Mouse (Mus musculus) C2C12 (cell line): ENCODE results near the gene Clstn2.

ENCODE experiments used
- CEBPB ChIP-seq: IDR thresholded peaks from one replicate; pipeline ENCODE4 v1.6.1; 2011; ENCODE audit warnings: low read depth, mild to moderate bottlenecking, control low read depth, moderate library complexity
- CTCF ChIP-seq: IDR thresholded peaks from one replicate; pipeline ENCODE4 v1.5.1; 2011; ENCODE audit not compliant: control insufficient read depth, insufficient read depth, insufficient read length
- FOSL1 ChIP-seq: IDR thresholded peaks from one replicate; pipeline ENCODE4 v1.8.0; 2011; ENCODE audit warnings: mild to moderate bottlenecking, low read length; ENCODE audit not compliant: poor library complexity, insufficient read depth, severe bottlenecking
- MAX ChIP-seq: IDR thresholded peaks from one replicate; pipeline ENCODE4 v1.6.1; 2011; ENCODE audit warnings: mild to moderate bottlenecking, control low read depth
- MYOD1 ChIP-seq: IDR thresholded peaks from one replicate; pipeline ENCODE4 v1.6.1; 2011; ENCODE audit warnings: low read depth; ENCODE audit not compliant: control insufficient read depth, insufficient read length
- MYOG ChIP-seq: IDR thresholded peaks from one replicate; pipeline ENCODE4 v1.6.1; 2011; ENCODE audit not compliant: control insufficient read depth, insufficient read length; ENCODE audit errors: extremely low read depth

DNA sequence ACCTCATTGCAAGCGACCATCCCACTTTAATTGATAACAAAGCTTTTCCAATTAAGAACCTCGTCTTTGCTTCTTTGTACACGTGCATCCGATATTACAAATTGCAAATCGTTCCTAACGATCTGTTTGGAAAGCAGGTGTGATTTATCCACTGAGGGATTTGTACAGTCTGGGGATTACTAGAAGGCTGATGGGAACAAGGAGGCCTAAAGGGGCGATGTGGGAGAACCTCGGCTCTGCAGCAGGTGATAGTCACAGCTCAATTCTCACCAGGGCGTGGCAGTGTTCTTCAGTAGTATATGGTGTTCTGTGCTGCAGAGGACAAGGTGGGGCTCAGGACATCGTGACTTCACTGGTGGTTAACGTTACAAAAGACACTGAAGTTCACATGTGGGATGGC lies 9.9 kb downstream of the Clstn2 start:
- TF ChIP-seq MYOG: no peak
- TF ChIP-seq CTCF: no peak
- TF ChIP-seq MAX: no peak
- no peak for TF ChIP-seq FOSL1
- no peak for TF ChIP-seq MYOD1
- no peak for TF ChIP-seq CEBPB
